Mouse (Mus musculus) kidney, postnatal 4 days (tissue): ENCODE data around the gene 2210418O10Rik.
"Not testable (repeated sequence)": the region's sequence is repeated elsewhere in the genome, so short reads cannot be mapped to it uniquely, and the experiment has no call there.

Experiments
- DNase-seq, 2 experiments: peaks; one replicate each; pipeline ENCODE4 v3.0.0; 2021; ENCODE audit warnings: mixed read lengths in 2 of 2

Gene 2210418O10Rik

DNA sequence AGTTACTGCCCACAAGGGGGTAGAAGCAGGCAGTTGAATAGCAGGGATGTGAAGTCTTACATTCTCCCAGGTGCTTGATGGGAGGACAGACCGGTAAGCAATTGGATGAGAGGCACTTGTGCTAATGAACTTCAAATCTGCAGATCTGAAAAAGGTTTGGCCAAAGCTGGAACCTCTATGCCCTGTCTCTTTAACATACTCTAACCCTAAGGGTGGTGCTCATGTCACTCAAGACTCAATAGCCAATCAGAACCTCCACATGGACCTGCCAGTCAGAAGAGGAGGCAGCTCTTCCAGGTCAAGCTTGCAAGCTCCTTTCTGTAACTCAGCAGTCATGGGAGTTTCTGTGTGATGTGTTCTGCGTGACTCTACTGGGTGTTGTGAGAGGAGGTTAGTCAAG lies at the start of gene 2210418O10Rik:
TSS of gene 2210418O10Rik (plus strand) at position 301 of the 400 bp plus-strand sequence.
- not testable (repeated sequence) for DNase-seq

DNA sequence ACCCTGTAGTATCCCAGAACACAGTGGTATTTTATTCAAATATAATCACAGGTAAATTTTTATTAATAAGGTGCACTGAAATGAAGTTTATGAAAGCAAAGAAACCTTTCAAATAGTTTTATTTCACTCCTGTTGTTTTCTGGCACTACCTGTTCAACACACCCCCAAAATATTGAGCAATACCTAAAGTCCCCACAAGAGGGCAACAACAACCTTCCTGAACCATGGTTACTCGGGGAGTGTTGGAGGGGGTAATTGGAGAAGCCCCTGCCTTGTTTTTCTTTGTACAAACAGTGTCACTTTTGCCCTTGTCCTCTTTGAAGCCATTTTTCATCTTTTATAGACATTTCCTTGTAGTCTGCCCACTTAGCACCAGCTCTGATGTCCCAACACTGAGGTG lies 22.1 kb downstream of the 2210418O10Rik start:
- not testable (repeated sequence) for DNase-seq
